Mouse (Mus musculus): ENCODE results near the gene Bmp2k.

The Bmp2k gene

DNA sequence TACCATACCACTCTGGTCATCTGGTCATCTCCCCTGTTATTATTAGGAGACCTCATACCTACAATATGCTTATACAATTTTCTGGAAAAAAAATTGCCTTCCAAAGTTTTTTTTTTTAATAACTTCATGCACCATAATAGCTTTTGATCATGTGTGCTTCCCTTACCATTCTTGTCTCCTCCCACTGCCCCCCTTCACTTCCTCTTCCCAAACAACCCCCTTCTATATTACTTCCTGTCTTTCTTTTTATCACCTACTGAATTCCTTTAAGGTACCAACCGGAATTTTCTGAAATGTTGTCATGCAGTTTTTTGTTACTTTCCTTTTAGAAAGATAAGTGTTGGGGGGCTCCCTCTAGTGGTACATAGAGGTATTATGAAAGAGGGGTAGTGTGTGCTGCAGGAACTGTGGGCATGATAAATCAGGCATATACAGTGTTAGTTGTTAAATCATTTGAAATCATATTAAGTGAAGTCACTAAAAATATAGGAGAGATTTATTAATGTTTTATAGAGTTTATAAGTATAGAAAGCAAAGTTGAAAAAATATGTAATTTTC is 58.1 kb downstream of the Bmp2k start:
- DNase-seq (ENCODE audit: low spot score in 2 of 2), result peak; percentile 35 to 67

DNA sequence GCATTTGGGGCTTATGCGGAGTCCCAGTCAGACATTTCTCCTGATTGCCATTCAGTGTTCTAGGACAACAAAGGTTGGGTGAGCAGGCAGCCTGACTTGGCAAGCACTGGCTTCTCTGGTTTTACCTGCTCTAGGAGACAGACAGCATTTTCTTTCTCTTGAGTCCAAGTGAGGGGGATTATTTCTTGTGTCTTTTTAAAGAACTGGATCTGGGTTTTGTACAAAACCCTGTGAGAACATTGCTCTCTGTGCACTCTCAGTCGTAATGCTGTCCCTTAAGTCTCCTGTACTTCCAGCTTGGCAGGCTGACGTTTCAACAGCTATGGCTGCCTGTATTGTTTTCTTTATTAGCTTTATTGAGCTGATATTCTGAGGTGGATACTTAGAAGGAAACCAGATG is 58.9 kb downstream of the Bmp2k start:
- no peak for DNase-seq (ENCODE audit: low spot score in 2 of 2)

DNA sequence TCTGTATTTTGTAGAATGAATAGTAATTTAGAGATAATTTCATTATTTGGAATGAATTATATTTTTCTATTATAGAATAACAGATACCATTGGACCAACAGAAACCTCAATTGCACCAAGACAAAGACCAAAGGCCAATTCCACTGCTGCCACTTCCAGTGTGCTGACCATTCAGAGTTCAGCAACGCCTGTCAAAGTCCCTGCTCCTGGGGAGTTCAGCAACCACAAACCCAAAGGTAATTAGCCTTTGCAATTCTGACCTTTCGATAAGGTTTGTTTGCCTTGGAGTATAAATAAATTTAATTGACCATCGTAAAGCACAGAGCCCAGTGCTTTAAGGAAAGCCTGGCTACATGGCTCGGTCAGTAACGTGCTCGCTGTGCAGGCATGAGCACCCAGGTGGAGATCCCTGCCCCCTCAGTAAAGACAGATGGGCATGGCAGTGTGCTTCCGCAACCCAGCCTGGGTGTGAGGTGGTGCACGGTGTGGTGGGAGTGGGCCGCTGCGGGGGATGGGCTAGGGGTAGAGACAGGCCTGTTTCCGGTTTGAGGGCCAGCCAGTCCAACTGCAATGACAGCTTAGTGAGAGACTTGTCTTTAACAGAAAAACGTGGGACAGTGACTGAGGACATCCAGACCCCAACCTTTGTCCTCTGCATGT is 59.4 kb downstream of the Bmp2k start:
- DNase-seq (ENCODE audit: low spot score in 2 of 2), result no peak

DNA sequence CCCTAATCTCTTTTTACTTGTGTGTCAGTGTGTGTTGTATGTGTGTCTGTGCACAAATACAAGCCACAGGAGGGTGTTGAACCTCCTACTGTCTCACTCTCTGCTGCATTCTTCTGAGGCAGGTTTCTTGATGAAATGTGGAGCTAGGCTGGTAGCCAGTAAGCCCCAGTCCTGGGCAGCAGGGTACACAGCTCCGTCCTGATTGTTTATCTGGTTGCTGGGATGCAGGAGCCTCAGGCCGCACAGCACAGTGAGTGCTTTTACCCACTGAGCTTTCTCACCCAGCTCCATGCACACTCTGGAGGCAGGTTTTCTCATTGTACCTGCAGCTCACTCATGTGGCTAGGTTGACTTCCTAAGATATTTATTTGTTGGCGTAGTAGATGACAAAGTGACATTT is 63.4 kb downstream of the Bmp2k start:
- no peak for DNase-seq (ENCODE audit: low spot score in 2 of 2)

DNA sequence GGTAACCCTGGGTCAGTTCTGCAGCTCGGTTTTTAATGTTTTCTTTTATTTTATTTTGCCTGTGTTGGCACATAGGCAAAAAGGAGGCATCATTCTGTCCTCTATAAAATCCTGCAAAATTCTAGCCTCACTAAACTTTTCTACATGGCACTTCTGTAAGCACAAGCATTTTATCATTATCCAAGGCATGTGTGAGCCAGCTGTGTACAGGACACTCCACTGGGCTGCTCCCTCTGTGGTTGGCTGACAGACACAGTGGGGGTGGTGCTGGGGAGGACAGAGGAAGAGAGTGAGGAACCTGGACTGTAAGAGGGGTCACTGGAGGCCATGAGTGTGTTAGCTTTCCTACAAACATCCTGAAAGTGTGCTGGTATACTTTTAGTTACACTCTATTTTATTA is 64.6 kb downstream of the Bmp2k start:
- no peak for DNase-seq (ENCODE audit: low spot score in 2 of 2)

DNA sequence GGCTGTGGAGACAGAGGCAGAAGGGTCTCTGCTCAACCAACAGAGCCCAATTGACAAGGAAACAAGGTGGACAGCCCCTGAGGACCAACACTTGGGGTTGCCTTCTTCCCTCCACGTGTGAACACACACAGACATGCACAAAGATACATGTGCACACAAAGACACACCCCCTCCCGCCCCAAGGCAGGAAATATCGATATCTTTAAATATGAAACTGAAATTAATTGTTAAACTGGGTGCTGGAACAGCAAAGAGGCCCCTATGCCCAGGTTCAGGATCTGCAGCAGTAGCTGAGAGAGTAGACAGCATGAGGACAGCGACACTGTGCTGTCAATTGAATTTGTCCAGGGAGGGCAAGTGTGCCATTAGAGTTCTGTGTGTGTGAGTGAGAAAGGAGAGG is 68.3 kb downstream of the Bmp2k start:
- no peak for DNase-seq (ENCODE audit: low spot score in 2 of 2)

DNA sequence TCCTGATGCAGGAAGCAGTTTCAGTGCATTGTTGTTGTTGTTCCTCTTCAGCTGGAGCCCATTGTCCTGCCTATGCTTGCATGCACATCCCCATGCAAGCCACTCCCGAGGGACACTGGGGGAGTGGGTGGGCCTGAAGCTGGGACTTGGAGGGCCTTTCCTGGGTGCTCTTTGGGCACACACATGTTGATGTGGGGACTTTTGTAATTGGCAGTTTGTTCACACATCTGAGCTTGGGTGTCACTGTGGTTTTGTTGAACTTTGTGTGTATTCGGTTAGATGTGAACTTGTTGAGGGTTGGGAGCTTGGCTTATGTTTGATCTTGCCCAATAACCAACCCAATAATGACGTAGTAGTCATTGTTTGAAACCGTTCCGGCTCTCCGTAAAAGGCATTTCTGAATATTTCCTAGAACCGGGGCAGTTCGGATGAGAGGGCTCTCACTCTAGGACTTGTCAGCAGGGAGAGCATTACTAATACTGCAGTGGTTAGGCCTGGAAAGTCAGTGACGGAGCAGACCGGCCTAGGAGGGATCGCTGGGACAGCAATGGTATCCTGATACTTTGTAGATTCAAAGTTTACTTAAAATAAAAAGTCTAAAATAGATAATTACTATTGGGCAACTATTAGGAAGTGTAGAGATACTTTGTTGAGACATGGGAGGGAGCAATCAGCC is 78.1 kb downstream of the Bmp2k start:
- DNase-seq (ENCODE audit: low spot score in 2 of 2), result no peak

DNA sequence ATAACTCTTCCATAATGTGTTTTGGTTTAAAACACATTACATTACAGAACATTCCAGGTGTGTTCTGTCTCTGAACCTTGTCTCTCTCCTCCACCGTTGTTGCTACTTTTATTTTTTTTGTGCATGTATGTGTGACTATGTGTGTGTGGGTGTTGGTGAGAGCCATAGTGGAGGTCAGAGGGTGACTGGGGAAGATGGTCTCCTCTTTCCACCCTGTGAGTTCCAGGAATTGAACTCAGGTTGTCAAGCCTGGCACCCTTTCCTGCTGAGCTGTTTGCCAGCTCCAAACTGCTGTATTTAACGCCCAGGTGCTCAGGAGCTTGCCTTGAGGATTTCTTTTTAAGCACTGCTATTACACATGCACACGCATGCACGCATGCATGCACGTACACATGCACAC is 78.7 kb downstream of the Bmp2k start:
- DNase-seq (ENCODE audit: low spot score in 2 of 2), result no peak

DNA sequence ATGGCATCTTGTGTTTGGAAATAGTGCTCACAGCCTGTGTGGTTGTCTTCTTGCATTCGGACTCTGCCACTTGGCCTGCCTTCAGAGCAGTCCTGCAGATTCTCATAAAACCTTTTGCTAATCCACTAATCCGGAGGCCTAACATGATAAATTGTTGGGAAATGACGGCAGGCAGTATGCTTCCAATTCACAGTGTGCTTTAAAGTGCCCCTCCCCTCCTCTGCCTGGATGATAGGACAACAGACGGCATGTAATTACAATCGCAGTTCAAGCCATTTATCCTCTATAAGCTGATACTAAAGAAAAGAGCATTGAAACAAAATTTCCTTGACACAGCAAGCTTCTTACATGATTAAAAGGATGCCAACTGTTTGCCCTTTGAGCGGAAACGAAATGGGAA is 80.2 kb downstream of the Bmp2k start:
- DNase-seq (ENCODE audit: low spot score in 2 of 2), result no peak

DNA sequence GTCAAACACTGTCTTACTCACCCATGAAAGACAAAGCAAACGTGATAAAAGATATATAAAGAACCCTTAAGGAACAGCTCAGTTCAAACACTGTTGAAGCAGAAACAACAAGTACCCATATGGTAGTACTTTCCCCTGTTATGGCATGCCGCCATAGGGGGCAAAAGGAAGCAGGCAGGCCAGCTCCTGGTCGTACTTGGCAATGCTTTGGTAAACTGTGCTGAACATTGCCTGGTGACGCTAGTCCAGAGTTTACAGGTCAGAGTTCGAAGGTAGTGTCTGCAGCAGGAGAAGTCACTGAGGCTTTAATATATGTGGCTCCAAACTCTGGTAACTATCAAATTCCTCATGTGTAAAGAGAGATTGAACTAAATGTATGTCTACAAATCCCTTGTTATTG is 81.2 kb downstream of the Bmp2k start:
- no peak for DNase-seq (ENCODE audit: low spot score in 2 of 2)

DNA sequence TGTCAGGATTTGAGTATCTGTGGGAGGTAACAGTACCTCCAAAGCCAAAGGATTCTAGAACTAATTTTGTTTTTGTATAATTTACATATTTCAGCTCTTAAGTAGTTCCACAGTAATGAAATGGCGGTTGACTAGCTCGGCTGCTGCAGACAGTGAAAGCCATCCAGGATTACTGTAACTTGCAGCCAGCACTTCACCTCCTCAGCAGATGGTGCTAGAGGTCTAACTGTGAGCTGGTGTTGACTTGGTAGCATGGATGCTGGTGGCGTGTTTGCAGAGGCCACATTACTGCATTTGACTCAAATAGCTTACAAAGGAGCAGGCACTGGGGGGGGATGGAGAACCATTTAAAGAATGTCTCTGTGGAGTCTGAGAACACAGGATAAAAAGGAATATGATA is 84.0 kb downstream of the Bmp2k start:
- DNase-seq (ENCODE audit: low spot score in 2 of 2), result no peak

DNA sequence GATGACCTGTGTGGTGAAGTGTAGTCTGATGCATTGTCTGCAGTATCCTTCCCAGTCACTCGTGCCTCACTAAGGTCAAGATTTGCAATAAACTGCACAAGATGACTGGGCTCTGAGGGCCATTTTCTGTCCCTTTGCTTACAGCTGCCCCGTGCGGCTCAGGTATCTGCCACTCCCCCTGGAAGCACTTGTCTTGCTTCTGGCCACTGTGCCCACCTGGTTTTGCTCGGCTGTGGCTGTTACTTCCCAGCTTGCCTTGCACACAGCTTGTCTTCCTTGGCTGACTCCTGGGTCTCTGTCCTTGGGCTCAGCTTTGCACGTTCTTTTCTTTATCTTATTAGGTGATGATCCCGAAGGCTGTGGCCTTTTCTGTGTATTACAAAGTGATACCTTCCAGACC is 86.2 kb downstream of the Bmp2k start:
- DNase-seq (ENCODE audit: low spot score in 2 of 2), result no peak

DNA sequence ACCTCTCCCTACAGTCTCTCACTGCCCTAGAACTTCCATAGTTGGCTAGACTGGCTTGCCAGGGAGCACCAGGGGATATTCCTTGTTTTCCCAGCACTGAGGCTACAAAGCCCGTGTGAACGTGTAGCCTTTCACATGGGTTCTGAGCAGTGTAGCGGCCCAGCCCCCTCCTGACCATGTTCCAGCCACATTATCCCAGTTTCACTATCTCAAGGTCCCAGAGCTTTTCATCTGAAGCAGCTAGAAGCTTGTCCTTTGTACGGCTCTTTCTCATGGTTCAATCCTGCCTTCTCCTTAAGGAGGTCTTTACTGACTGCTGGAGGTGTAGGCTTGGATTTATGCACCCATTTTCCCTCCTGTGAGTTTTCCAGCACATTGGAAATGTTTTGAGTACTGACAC is 87.1 kb downstream of the Bmp2k start:
- DNase-seq (ENCODE audit: low spot score in 2 of 2), result no peak

DNA sequence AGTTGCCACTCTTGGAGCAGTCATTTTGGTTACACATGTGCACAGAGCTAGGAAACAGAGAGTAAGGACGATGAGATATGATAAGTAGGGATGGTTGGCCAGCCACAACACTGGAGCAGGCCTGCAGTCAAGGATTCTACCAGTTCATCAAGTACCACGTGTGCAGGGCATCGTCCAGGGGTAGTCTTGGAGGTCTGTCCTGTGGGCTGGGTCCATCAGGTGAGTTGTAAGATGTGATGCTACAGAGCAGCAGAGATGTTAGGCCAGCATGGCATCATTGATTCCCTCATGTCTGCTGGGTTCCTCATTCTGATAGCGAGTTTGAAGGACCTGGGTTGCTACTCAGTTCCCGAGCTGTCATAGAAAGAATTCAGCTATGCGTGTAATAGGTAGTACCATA is 87.6 kb downstream of the Bmp2k start:
- DNase-seq (ENCODE audit: low spot score in 2 of 2), result no peak

DNA sequence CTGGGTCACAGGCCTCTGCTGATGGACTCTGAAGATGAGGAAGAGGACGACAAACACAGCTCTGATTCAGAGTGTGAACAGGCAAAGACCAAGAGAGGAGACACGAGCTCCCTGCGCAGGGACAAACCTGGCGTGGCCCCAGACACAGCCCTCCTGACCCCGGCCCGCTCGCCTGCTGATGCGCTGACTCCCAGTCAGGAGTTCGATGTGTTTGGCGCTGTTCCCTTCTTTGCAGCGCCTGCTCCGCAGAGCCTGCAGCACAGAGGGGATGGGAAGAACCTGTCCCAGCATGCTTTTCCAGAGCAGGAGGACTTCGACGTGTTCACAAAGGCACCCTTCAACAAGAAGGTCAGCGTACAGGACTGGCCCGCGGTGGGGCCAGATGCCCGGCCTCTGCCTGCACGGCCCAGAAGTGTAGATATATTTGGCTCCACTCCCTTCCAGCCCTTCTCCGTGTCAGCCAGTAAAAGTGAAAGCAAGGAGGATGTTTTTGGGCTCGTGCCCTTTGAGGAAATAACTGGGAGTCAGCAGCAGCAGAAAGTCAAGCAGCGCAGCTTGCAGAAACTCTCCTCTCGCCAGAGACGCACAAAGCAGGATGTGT is 89.6 kb downstream of the Bmp2k start:
- DNase-seq (ENCODE audit: low spot score in 2 of 2), result peak in 1 of 2 experiments; percentile 8

DNA sequence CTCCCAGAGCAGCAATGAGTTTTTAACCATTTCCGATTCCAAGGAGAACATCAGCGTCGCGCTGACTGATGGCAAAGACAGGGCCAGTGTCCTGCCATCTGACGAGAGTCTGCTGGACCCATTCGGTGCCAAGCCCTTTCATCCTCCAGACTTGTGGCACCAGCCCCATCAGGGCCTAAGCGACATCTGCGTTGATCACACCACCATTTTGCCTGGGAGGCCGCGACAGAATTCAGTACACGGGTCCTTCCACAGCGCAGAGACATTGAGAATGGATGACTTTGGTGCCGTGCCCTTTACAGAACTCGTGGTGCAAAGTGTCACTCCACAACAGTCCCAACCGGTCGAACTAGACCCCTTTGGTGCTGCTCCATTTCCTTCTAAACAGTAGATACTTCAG is 90.3 kb downstream of the Bmp2k start:
- DNase-seq (ENCODE audit: low spot score in 2 of 2), result no peak

DNA sequence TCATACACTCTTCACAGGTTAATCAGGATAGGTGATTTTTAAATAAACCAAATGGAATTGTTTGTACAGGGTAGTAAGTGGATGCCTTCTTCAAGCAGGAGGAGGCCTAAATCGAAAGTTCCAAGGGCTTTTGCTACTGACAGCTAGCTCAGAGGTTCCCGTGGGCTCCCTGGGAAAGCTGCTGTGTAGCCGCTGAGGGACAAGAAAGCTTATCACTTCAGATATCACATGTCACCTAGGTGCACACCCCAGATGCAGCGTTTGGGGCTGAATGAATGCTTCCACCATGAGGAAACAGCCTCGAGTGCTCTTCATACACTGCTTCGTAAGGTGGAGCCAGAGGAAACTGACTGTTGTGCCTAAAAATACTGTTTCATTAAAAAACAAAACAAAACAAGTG is 90.7 kb downstream of the Bmp2k start:
- DNase-seq (ENCODE audit: low spot score in 2 of 2), result no peak

DNA sequence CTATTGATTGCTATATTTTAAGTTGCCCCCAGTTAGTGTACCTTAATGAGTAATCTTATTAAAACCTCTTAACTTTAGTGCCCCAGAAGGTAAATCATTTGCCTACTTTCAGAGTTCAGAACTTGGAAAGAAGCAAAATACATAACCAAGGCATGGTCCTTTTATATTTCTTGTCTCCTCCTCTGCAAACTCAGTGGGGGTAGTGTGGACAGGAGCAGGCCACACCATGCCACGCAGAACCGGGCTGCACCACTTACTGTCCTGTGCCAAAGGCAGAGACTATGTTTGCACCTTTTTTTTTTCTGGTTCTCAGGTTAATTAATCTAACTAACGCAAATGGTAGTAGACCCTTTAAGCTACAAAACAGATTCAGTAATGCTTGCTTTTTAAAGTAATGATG is 91.9 kb downstream of the Bmp2k start:
- DNase-seq (ENCODE audit: low spot score in 2 of 2), result no peak

DNA sequence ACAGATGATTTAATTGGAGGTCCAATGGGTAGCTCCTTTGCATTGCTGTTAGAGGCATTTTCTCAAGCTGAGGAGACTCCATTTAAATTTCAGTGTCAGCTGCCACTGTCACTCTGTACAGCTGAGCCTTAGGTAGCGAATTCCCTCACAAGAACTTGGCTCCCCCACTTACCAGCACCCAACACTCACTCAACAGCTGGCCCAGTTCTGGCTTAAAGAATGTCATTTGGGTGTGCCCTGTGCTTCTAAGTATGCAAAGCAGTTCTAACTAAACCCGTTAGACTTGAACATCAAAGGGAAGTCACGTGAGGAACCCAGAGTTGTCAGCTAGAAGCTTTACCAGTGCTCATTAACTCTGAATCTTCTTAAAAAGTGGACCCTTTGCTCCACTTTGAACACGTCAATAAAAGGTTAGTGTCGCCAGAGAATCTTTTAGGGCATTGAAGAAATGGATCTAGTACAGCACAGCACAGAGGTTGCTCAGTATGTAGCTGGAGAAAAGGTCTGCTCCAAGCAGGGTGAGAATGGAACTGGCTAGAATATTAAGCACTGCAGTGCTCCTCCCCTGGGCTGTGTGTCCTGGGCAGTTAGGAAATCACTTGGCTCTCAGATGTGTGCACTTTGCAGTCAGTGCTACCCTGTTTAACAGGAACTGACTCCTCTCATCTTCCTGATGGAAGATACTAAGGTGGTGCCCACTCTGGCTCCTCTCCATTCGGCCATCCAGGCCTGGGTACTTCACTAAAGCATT is 92.7 kb downstream of the Bmp2k start:
- peak; percentile 14 to 15 for DNase-seq (ENCODE audit: low spot score in 2 of 2)

DNA sequence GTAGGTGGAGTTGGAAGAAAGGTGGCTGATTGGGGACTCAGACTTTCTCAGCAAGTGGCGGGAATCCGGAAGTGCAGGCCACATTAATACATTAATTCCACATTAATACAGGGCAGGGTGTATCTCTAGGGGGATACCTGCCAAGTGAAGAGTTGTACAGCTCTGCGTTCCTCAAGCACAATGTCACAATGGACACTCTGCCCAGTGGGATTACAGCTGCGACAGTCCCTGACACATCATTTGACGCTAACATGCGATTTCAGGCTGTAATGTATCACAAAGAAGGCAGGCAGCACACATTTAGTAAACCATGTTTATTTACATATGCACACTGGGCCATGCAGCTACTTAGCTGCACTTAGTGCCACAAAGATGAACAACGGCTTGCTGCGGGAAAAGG is 95.5 kb downstream of the Bmp2k start:
- DNase-seq (ENCODE audit: low spot score in 2 of 2), result no peak

DNA sequence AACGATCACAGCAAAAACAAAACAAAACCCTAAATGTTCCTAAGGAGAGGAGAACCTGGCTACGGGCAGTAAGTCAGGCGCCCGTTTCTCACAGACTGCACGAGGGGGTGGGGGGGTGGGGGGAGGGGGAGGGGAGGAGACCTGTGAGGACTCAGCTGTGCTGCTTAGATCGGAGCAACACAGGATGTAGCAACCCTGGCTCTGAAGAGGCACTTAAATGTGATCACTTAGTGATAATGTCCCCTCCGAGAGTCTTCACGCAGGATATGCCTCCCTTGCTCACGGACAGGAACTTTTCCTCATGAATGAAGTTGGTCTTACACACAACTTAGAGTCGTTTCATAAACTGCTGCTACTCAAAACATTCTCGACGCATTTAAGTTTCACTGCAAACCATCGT is 97.8 kb downstream of the Bmp2k start:
- DNase-seq (ENCODE audit: low spot score in 2 of 2), result no peak

DNA sequence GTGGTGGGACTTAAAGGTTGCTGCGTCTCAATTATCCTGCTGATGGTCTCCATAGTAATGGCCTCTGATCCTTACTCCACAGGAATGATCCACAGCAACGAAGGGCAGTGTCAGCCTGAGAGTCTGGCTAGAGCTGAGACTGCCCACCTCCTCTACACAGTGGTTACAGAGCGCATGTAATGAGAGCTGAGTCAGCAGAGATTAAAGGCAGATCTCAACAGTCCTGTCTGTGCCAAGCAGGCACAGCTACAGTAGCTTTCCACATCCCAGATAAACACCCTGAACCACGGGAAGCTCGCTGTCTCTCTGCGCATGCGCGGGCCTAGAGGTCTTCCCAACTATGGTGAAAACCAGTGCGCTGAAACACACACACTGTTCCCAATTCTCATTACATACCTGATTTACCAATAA is 100.1 kb downstream of the Bmp2k start:
- no peak for DNase-seq (ENCODE audit: low spot score in 2 of 2)

Measured in spleen, postnatal 36 days (tissue).